Mouse (Mus musculus) lung, postnatal 0 days (tissue): ENCODE results near the gene Tcaim.
"Not testable (repeated sequence)": the region's sequence is repeated elsewhere in the genome, so short reads cannot be mapped to it uniquely, and the experiment has no call there.

Experiments used
- CTCF ChIP-seq: IDR thresholded peaks from 2 replicates; pipeline ENCODE4 v1.5.1; 2016; ENCODE audit warnings: antibody characterized with exemption, mild to moderate bottlenecking
- EP300 ChIP-seq: IDR thresholded peaks from 2 replicates; pipeline ENCODE4 v1.6.1; 2016; ENCODE audit warnings: antibody characterized with exemption, mild to moderate bottlenecking, control low read depth

DNA sequence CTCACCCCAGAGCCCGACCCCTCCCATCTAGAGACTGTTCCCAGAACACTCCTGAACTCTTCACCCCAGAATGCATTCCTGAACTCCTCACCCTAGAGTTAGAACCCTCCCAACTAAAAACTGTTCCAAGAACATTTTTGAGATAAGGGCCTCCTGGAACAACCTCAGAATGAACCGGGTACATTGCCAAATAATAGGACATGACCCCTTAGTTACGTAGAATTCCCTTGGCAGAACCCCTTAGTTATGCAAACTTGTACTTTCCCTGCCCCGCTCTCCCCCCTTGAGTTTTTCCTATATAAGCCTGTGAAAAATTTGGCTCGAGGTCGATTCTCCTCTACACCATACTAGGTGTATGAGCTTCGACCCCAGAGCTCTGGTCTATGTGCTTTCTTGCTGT, 49.8 kb downstream of the Tcaim start:
- TF ChIP-seq CTCF, EP300: not testable (repeated sequence)
